ENCODE assay signal across 9 mouse cellular contexts in genomic region chr1:60408501-60409167, GRCm38 (mm10). TPM values are rescaled to one million over a fixed set of nuclear protein-coding genes. Genes with fewer than 3 reads are reported as not detected.
A peak's percentile ranks its signal among the peaks of the same experiment; 100 is the strongest.
DNase-seq lines count a peak whose midpoint lies in the region; ATAC-seq and TF ChIP-seq lines count a peak whose summit lies in the region.
"Had no signal": no experiment of that assay in that cellular context is flagged by ENCODE, and none has a peak within 500 bp of the region (broad histone marks: within the 10 kb centered on the region; RNA-seq: fewer than 3 reads in every experiment).

No protein-coding gene starts in this region.

- TF ChIP-seq EP300 in MEL (IDR thresholded peaks at IDR 0.05; ENCODE audit: low read depth in 1 of 2, low read length in 2 of 2) = no peak; a peak in 1 of 4 replicates

- no peak for TF ChIP-seq RAD21 in MEL (IDR thresholded peaks at IDR 0.05; ENCODE audit: low read depth, low read length)

- intact Hi-C loops in heart, postnatal 14 days (cut with DNase I) = loop anchor here (5.0 to 10.0 kb wide), 3 partner anchors 61 to 546 kb away; no protein-coding TSS in a partner anchor
- intact Hi-C loops in left cerebral cortex, postnatal 4 days (cut with DNase I) = loop anchor here (5.0 kb wide), 1 partner anchor 66 kb away; the partner anchor contains the start of gene Cyp20a1

- H3K36me3 ChIP-seq in heart, embryonic 14.5 days (ENCODE audit: control insufficient read depth, insufficient read depth, low read length) = no peaks in the 10 kb centered on the region
- peaks cover 0 to 25% of the 10 kb centered on the region in 2 experiments; a peak in 2 of 4 replicates for H3K36me3 ChIP-seq in MEL (ENCODE audit: control insufficient read depth in 1 of 2, insufficient read depth in 2 of 2, low read length in 2 of 2)
- H3K36me3 ChIP-seq in hindbrain, embryonic 16.5 days (ENCODE audit: control insufficient read depth, insufficient read depth, low read length) = no peaks in the 10 kb centered on the region
- no peaks in the 10 kb centered on the region for H3K36me3 ChIP-seq in midbrain, embryonic 13.5 days

- H3K9me3 ChIP-seq in heart, embryonic 14.5 days (ENCODE audit: control insufficient read depth, low read length) = no peaks in the 10 kb centered on the region
- H3K9me3 ChIP-seq in MEL (replicated peaks; ENCODE audit: insufficient read depth, low read length) = no peaks in the 10 kb centered on the region
- no peaks in the 10 kb centered on the region for H3K9me3 ChIP-seq in hindbrain, embryonic 16.5 days (ENCODE audit: control insufficient read depth, low read length)
- no peaks in the 10 kb centered on the region for H3K9me3 ChIP-seq in midbrain, embryonic 13.5 days

- peak overlapping the region; percentile 79 for H3K4me2 ChIP-seq in heart, embryonic 14.5 days (ENCODE audit: low read length)
- peak overlapping the region; percentile 63 for H3K4me2 ChIP-seq in hindbrain, embryonic 16.5 days (ENCODE audit: low read length)
- H3K4me2 ChIP-seq in midbrain, embryonic 13.5 days (replicated peaks) = peak overlapping the region; percentile 61

- H3K4me3 ChIP-seq in heart, embryonic 14.5 days (ENCODE audit: control insufficient read depth in 1 of 2, insufficient read depth in 1 of 2, low read depth in 1 of 2, low read length in 2 of 2) = peak overlapping the region; percentile 95
- H3K4me3 ChIP-seq in MEL (ENCODE audit: control insufficient read depth in 1 of 2, insufficient read depth in 1 of 2, low read depth in 2 of 2, low read length in 2 of 2) = peak overlapping the region; percentile 68 to 76
- H3K4me3 ChIP-seq in hindbrain, embryonic 16.5 days (ENCODE audit: low read length) = peak overlapping the region; percentile 83
- peak overlapping the region; percentile 91 for H3K4me3 ChIP-seq in midbrain, embryonic 13.5 days (replicated peaks)

- 21% methylated on average over 13 of the region's 13 CpGs for WGBS in heart, embryonic 14.5 days
- 19% methylated on average over 13 of the region's 13 CpGs for whole genome bisulfite sequencing in hindbrain, embryonic 16.5 days
- 20% methylated on average over 13 of the region's 13 CpGs for WGBS in midbrain, embryonic 13.5 days

- peaks cover 25% of the 10 kb centered on the region for H3K79me2 ChIP-seq in MEL (ENCODE audit: control insufficient read depth, insufficient read depth, low read length, poor library complexity)

- no peak for DNase-seq in heart, postnatal 14 days
- DNase-seq in MEL (ENCODE audit: low read depth, low spot score) = peak; percentile 17
- no peak for DNase-seq in cerebellum, postnatal 36 days
- DNase-seq in left cerebral cortex, postnatal 4 days = no peak
- no peak for DNase-seq in gastrocnemius, postnatal 25 days

- TF ChIP-seq CTCF in MEL (IDR thresholded peaks at IDR 0.05 in 2 of 3, conservative IDR thresholded peaks at IDR 0.05 in 1 of 3; ENCODE audit: control insufficient read depth in 1 of 3, insufficient read depth in 1 of 3, low read depth in 2 of 3, low read length in 3 of 3, poor library complexity in 1 of 3, severe bottlenecking in 1 of 3) = no peak

- H3K4me1 ChIP-seq in heart, embryonic 14.5 days (ENCODE audit: control insufficient read depth in 2 of 2, insufficient read depth in 2 of 2, low read length in 2 of 2) = peaks cover 2 to 21% of the 10 kb centered on the region in 2 experiments; a peak in 3 of 4 replicates
- peaks cover 3 to 8% of the 10 kb centered on the region in 2 experiments; a peak in 3 of 4 replicates for H3K4me1 ChIP-seq in MEL (ENCODE audit: control insufficient read depth in 1 of 2, insufficient read depth in 2 of 2, low read length in 2 of 2)
- H3K4me1 ChIP-seq in hindbrain, embryonic 16.5 days (ENCODE audit: control insufficient read depth, insufficient read depth, low read depth, low read length) = peaks cover 15% of the 10 kb centered on the region
- H3K4me1 ChIP-seq in midbrain, embryonic 13.5 days (replicated peaks) = peaks cover 31% of the 10 kb centered on the region

- no peaks in the 10 kb centered on the region for H3K27me3 ChIP-seq in heart, embryonic 14.5 days (ENCODE audit: control insufficient read depth, insufficient read depth, low read length)
- H3K27me3 ChIP-seq in MEL (ENCODE audit: control insufficient read depth in 1 of 2, insufficient read depth in 2 of 2, low read length in 2 of 2) = no peaks in the 10 kb centered on the region
- no peaks in the 10 kb centered on the region for H3K27me3 ChIP-seq in hindbrain, embryonic 16.5 days (replicated peaks; ENCODE audit: control insufficient read depth, insufficient read depth, low read length)
- H3K27me3 ChIP-seq in midbrain, embryonic 13.5 days = no peaks in the 10 kb centered on the region
- H3K27me3 ChIP-seq: Patski had no signal

- ATAC-seq in heart, embryonic 14.5 days (ENCODE audit: insufficient number of reproducible peaks, insufficient read depth, low FRiP score, low read depth) = no peak
- ATAC-seq in hindbrain, embryonic 16.5 days = peak; percentile 60
- peak; percentile 69 for ATAC-seq in midbrain, embryonic 13.5 days

- no peak for TF ChIP-seq POLR2A in MEL (IDR thresholded peaks at IDR 0.05; ENCODE audit: control insufficient read depth in 1 of 2, insufficient read depth in 1 of 2, low read depth in 1 of 2, low read length in 2 of 2, poor library complexity in 1 of 2)

- H3K27ac ChIP-seq in heart, embryonic 14.5 days (replicated peaks in 1 of 2; ENCODE audit: control insufficient read depth in 1 of 2, insufficient read depth in 1 of 2, low read depth in 2 of 2, low read length in 2 of 2) = peak overlapping the region; percentile 93
- peak overlapping the region; percentile 74 for H3K27ac ChIP-seq in MEL (ENCODE audit: control insufficient read depth, low read depth, low read length)
- H3K27ac ChIP-seq in hindbrain, embryonic 16.5 days (ENCODE audit: low read depth, low read length) = peak overlapping the region; percentile 98
- peak overlapping the region; percentile 99 for H3K27ac ChIP-seq in midbrain, embryonic 13.5 days

- peak overlapping the region; percentile 95 for H3K9ac ChIP-seq in heart, embryonic 14.5 days (ENCODE audit: low read length)
- H3K9ac ChIP-seq in MEL (ENCODE audit: control insufficient read depth, low read depth, low read length, poor library complexity, severe bottlenecking) = peak overlapping the region; percentile 74
- H3K9ac ChIP-seq in hindbrain, embryonic 16.5 days (ENCODE audit: low read depth, low read length) = peak overlapping the region; percentile 98
- H3K9ac ChIP-seq in midbrain, embryonic 13.5 days (replicated peaks) = peak overlapping the region; percentile 96

TF ChIP-seq in MEL, 35 proteins besides CTCF, POLR2A, EP300 and RAD21:
- TF ChIP-seq MYC (IDR thresholded peaks at IDR 0.05; ENCODE audit: low read depth, low read length) (0 out of 2 replicates have a peak, but pooled peaks have one; percentile 15), RCOR1 (IDR thresholded peaks at IDR 0.05; ENCODE audit: low read depth, low read length) (no peak), MAX (IDR thresholded peaks at IDR 0.05; ENCODE audit: low read length) (peak; percentile 43; the same call in 1 of the 2 replicates), NRF1 (IDR thresholded peaks at IDR 0.05; ENCODE audit: insufficient read depth, low read depth, low read length, poor library complexity, severe bottlenecking) (no peak), ZNF384 (IDR thresholded peaks at IDR 0.05; ENCODE audit: low read depth, low read length) (peak; percentile 10; the same call in 1 of the 2 replicates), GATA1 (IDR thresholded peaks at IDR 0.05; ENCODE audit: low read depth, low read length) (peak; percentile 39; the same call in 1 of the 2 replicates)

RNA-seq across cellular contexts. Expression of gene Abi2, which starts 0.8 kb away (rescaled TPM):
- polyA plus RNA-seq in heart, embryonic 14.5 days (2014; fragmentation: Nextera tagmentation; extraction: Ambion mirVana) = 35.0 and 38.5 TPM in 2 replicates
- total RNA-seq in heart, postnatal 14 days (2021) = 10 to 100 TPM; 22.8 to 29.7 TPM
- total RNA-seq in MEL (2012; rRNA removed) = 15.0 and 21.7 TPM in 2 replicates
- polyA plus RNA-seq in MEL (2012; ENCODE audit: insufficient read depth in 1 of 2, insufficient read length in 2 of 2, low read depth in 1 of 2, low replicate concordance in 2 of 2, missing spikeins in 1 of 2) = 10 to 100 TPM; 16.0 to 75.2 TPM
- 64.8 and 85.7 TPM in 2 replicates for polyA plus RNA-seq in hindbrain, embryonic 16.5 days (2015; fragmentation: Nextera tagmentation; extraction: Ambion mirVana)
- polyA plus RNA-seq in midbrain, embryonic 13.5 days (2015; fragmentation: Nextera tagmentation; extraction: Ambion mirVana) = 72.3 and 78.4 TPM in 2 replicates
- 100 to 1,000 TPM; 472 to 486 TPM for total RNA-seq in left cerebral cortex, postnatal 4 days (2021)
- 1 to 10 TPM; 8.2 to 9.9 TPM for total RNA-seq in gastrocnemius, postnatal 25 days (2021)

Comparison
In these comparisons a context has a peak if more than half of its experiments do, and no peak if none do; other contexts are left out.
1. RNA of gene Abi2, which starts 0.8 kb away (total RNA-seq): 472 to 486 TPM in left cerebral cortex, postnatal 4 days; 22.8 to 29.7 TPM in heart, postnatal 14 days, 15.0 to 21.7 TPM in MEL and 8.2 to 9.9 TPM in gastrocnemius, postnatal 25 days; every median in the first group is over 10 times any median in the second.
2. Peak in every context shown above with its lines, with median percentiles within 50 percentile points of each other: H3K27ac ChIP-seq, H3K4me2 ChIP-seq, H3K4me3 ChIP-seq and H3K9ac ChIP-seq.